Mouse (Mus musculus): Measurements from ENCODE around the gene Klf13. TPM values are rescaled to one million over a fixed set of nuclear protein-coding genes. Genes with fewer than 3 reads are reported as not detected.

The Klf13 gene
- polyA plus RNA-seq (2015; fragmentation: Nextera tagmentation; extraction: Ambion mirVana) = 78.2 and 89.0 TPM in 2 replicates

DNA sequence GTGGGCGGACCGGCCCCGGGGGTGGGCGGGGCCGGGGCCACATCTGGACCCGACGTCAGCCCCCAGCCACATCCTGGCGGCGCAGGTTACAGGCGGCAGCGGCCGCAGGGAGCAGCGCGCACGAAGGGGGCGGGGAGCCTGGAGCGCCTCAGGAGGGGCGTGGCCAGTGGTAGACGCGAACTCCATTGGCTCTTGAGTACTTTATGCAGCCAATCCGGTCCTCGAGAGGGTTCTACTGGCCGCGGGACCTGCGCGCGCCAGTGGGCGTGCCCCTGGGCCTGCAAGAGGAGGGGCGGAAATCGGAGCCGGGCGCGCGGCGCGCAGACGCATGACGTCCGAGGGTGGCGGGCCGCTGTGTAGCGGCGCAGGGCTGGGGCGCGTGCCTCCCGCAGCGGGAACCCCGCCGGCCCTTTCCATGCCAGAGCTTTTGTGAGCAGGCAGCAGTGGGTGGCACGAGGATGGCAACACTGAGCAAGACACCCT lies at the start of gene Klf13:
Gene Klf13, minus strand, starts transcription at position 2 of the 483 bp plus-strand sequence.
- Histone ChIP-seq H3K4me2 (replicated peaks; ENCODE audit: low read depth, low read length) (peak within 1 kb of the TSS; percentile 90), H3K27me3 (replicated peaks; ENCODE audit: insufficient read depth, low read length) (no peaks in the 10 kb centered on the region), H3K4me1 (ENCODE audit: insufficient read depth, low read depth, low read length) (peaks cover 9% of the 10 kb centered on the region; the same call in 1 of the 2 replicates), H3K9ac (replicated peaks; ENCODE audit: low read depth) (peak within 1 kb of the TSS; percentile 100), H3K9me3 (ENCODE audit: low read length) (no peaks in the 10 kb centered on the region), H3K4me3 (ENCODE audit: low read depth, low read length) (peak within 1 kb of the TSS; percentile 99), H3K36me3 (ENCODE audit: insufficient read depth, low read length) (no peaks in the 10 kb centered on the region), H3K27ac (ENCODE audit: low read length) (peak within 1 kb of the TSS; percentile 100)
- WGBS = under 1% methylated on average over 39 of the region's 50 CpGs
- DNase-seq (ENCODE audit: low spot score) = peak; percentile 100
- peak; percentile 80 for ATAC-seq
- no peak for TF ChIP-seq CTCF (IDR thresholded peaks at IDR 0.05)
- TF ChIP-seq EP300 (IDR thresholded peaks at IDR 0.05) = no peak

DNA sequence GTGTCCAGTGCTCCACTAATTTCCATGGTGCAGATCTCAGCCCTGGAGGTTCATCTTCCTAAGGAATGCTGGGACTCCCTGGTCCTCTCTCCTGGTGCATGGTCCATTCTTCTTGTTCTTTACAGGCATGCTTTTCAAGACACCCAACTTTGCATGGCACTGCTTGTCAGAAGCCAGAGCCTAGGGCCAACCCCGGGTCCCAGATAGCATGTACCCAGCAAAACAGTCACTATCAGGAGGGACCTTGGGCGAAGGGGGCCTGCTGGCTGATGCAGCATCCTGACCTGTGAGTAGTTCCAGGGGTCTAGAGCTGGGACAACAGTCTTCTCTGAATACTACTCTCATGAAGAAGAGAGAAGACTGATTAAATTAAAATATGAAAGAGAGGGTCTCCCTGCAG lies 49.7 kb upstream of the Klf13 start:
- H3K27ac ChIP-seq (ENCODE audit: low read length) = no peak overlapping the region
- no peaks in the 10 kb centered on the region for H3K4me1 ChIP-seq (ENCODE audit: insufficient read depth, low read depth, low read length)
- no peak overlapping the region for H3K9ac ChIP-seq (replicated peaks; ENCODE audit: low read depth)
- DNase-seq (ENCODE audit: low spot score) = no peak
- no peaks in the 10 kb centered on the region for H3K36me3 ChIP-seq (ENCODE audit: insufficient read depth, low read length)
- no peak for ATAC-seq
- TF ChIP-seq EP300 (IDR thresholded peaks at IDR 0.05) (no peak), CTCF (IDR thresholded peaks at IDR 0.05) (no peak)
- H3K9me3 ChIP-seq (ENCODE audit: low read length) = no peaks in the 10 kb centered on the region
- H3K4me3 ChIP-seq (ENCODE audit: low read depth, low read length) = no peak overlapping the region
- no peaks in the 10 kb centered on the region for H3K27me3 ChIP-seq (replicated peaks; ENCODE audit: insufficient read depth, low read length)
- H3K4me2 ChIP-seq (replicated peaks; ENCODE audit: low read depth, low read length) = no peak overlapping the region
- WGBS = 93% methylated on average over 2 of the region's 2 CpGs

DNA sequence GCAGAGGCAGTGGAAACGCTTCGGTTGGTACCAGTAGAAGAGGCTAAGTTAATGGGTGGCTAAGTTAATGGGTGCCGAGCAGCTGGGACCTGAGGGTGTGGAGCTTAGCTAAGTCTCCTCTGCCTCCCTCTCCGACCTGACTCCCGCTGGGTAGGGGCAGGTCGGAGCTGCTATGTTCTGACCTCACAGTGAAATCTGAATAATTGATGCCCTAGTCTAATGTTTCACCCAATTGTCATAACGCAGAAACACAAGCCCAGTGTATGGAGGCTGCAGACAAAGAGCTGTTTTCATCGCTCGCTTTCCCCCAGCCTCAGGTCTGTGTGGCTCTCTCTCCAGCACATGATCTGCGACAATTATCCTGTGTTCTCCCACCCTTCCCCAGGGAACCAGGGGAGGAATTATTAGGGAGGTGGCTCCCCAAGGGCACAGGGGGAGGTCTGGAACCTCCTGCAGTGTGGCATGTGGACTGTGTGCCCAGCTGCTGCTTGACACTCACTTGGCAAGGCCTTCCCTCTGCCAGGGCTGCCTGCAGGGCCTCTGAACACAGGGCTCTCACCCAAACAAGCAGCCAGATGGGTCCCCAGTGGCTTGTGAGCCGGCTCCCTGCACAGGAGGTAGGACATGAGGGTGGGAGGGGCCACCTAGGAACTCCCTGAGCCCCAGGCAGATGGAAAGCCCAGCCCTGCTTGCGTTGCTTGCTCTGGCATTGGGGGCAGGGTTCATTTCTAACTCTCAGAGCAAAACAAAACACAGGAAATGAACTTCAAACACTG lies 47.9 kb upstream of the Klf13 start:
- Histone ChIP-seq H3K4me2 (replicated peaks; ENCODE audit: low read depth, low read length) (no peak overlapping the region), H3K9me3 (ENCODE audit: low read length) (no peaks in the 10 kb centered on the region), H3K27me3 (replicated peaks; ENCODE audit: insufficient read depth, low read length) (no peaks in the 10 kb centered on the region), H3K36me3 (ENCODE audit: insufficient read depth, low read length) (no peaks in the 10 kb centered on the region), H3K4me1 (ENCODE audit: insufficient read depth, low read depth, low read length) (no peaks in the 10 kb centered on the region), H3K9ac (replicated peaks; ENCODE audit: low read depth) (no peak overlapping the region), H3K4me3 (ENCODE audit: low read depth, low read length) (no peak overlapping the region), H3K27ac (ENCODE audit: low read length) (no peak overlapping the region)
- peak; percentile 46 for DNase-seq (ENCODE audit: low spot score)
- 55% methylated on average over 12 of the region's 12 CpGs for WGBS
- ATAC-seq = peak; percentile 67
- TF ChIP-seq EP300 (IDR thresholded peaks at IDR 0.05) (no peak), CTCF (IDR thresholded peaks at IDR 0.05) (no peak)

DNA sequence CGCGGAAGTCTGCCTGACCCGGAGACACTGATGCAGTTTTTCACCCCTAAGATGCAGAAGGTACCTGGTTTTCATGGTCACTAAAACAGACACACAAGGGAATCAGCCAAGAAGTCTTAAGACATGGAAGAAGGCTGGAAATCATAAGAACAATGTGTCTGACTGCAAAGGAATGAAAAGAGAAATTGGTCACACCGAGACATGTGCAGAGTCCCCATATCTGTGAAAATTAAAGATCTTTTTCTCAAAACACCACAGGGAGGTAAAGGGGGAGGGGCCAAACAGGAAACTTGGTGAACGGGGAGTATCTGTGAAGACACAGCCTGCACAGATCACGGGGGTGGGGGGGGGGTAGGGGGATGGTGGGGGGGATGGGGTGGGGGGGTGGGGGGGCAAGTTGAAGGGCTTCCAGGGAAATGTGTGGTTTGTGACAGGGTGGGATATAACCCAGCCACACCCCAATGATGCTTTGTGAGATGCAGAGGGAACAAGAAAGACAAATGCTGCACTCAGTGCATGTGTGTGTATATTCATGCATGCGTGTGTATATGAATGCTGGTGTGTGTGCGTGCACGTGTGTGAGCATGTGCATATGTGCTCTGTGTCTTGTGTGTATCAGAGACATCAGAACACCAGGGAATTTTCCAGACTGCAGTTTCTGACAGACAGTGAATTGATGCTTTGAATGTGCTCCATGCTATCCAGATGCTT lies 47.1 kb upstream of the Klf13 start:
- ATAC-seq (no peak), DNase-seq (ENCODE audit: low spot score) (no peak)
- H3K9me3 ChIP-seq (ENCODE audit: low read length) = no peaks in the 10 kb centered on the region
- no peak overlapping the region for H3K4me2 ChIP-seq (replicated peaks; ENCODE audit: low read depth, low read length)
- H3K4me3 ChIP-seq (ENCODE audit: low read depth, low read length) = no peak overlapping the region
- H3K9ac ChIP-seq (replicated peaks; ENCODE audit: low read depth) = no peak overlapping the region
- no peaks in the 10 kb centered on the region for H3K4me1 ChIP-seq (ENCODE audit: insufficient read depth, low read depth, low read length)
- 61% methylated on average over 9 of the region's 9 CpGs for WGBS
- no peaks in the 10 kb centered on the region for H3K27me3 ChIP-seq (replicated peaks; ENCODE audit: insufficient read depth, low read length)
- TF ChIP-seq CTCF (IDR thresholded peaks at IDR 0.05) = no peak
- no peak for TF ChIP-seq EP300 (IDR thresholded peaks at IDR 0.05)
- no peak overlapping the region for H3K27ac ChIP-seq (ENCODE audit: low read length)
- H3K36me3 ChIP-seq (ENCODE audit: insufficient read depth, low read length) = no peaks in the 10 kb centered on the region

DNA sequence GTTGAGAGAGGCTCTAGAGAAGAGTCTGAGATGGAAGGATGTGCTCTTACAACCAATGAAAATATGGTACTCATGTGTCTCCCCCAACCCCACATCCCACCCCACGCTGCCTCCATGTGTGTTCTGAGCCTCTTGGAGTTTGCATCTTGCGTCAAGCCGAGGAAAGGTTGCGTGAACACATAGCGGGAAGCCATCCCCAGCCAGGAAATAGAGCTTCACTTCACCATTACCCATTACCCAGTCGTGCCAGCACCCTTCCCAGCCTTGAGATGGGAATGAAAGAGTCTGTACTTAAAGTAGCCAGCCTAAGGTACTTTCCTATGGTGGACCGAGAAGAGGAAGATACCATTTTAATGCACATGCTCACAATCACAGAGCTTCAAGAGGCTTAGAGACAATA lies 46.6 kb upstream of the Klf13 start:
- 84% methylated on average over 7 of the region's 7 CpGs for WGBS
- no peak for DNase-seq (ENCODE audit: low spot score)

DNA sequence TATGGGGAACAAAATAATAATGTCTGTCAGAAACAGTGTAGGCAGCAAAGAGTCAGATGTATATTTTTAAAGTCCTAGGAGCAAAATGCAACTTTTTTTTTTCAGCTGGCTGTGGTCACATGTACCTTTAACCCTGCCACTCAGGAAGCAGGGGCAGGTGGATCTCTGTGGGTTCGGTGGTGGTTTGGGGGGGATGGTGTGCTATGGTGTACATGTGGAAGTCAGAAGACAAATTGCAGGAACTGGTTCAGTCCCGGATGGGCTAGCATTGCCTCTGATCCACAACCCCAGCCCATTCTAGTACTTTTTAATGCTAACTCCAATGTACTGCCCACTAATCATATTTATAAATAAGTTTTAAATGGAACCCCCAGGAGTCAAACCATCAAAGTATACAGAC lies 45.6 kb upstream of the Klf13 start:
- WGBS = 73% methylated on average over 2 of the region's 2 CpGs
- Histone ChIP-seq H3K27me3 (replicated peaks; ENCODE audit: insufficient read depth, low read length) (no peaks in the 10 kb centered on the region), H3K27ac (ENCODE audit: low read length) (no peak overlapping the region), H3K4me2 (replicated peaks; ENCODE audit: low read depth, low read length) (no peak overlapping the region), H3K9ac (replicated peaks; ENCODE audit: low read depth) (no peak overlapping the region), H3K9me3 (ENCODE audit: low read length) (no peaks in the 10 kb centered on the region), H3K4me3 (ENCODE audit: low read depth, low read length) (no peak overlapping the region), H3K36me3 (ENCODE audit: insufficient read depth, low read length) (no peaks in the 10 kb centered on the region), H3K4me1 (ENCODE audit: insufficient read depth, low read depth, low read length) (no peaks in the 10 kb centered on the region)
- no peak for DNase-seq (ENCODE audit: low spot score)
- no peak for ATAC-seq
- no peak for TF ChIP-seq CTCF (IDR thresholded peaks at IDR 0.05)
- TF ChIP-seq EP300 (IDR thresholded peaks at IDR 0.05) = no peak

More for the DNA sequence above, 46.6 kb upstream of the Klf13 start:
- Histone ChIP-seq H3K4me1 (ENCODE audit: insufficient read depth, low read depth, low read length) (no peaks in the 10 kb centered on the region), H3K4me2 (replicated peaks; ENCODE audit: low read depth, low read length) (no peak overlapping the region), H3K27me3 (replicated peaks; ENCODE audit: insufficient read depth, low read length) (no peaks in the 10 kb centered on the region), H3K36me3 (ENCODE audit: insufficient read depth, low read length) (no peaks in the 10 kb centered on the region), H3K4me3 (ENCODE audit: low read depth, low read length) (no peak overlapping the region), H3K9ac (replicated peaks; ENCODE audit: low read depth) (no peak overlapping the region), H3K27ac (ENCODE audit: low read length) (no peak overlapping the region), H3K9me3 (ENCODE audit: low read length) (no peaks in the 10 kb centered on the region)
- TF ChIP-seq EP300 (IDR thresholded peaks at IDR 0.05) (no peak), CTCF (IDR thresholded peaks at IDR 0.05) (no peak)
- ATAC-seq = no peak
